ENCODE assay signal across 11 mouse cellular contexts in the genomic region with DNA sequence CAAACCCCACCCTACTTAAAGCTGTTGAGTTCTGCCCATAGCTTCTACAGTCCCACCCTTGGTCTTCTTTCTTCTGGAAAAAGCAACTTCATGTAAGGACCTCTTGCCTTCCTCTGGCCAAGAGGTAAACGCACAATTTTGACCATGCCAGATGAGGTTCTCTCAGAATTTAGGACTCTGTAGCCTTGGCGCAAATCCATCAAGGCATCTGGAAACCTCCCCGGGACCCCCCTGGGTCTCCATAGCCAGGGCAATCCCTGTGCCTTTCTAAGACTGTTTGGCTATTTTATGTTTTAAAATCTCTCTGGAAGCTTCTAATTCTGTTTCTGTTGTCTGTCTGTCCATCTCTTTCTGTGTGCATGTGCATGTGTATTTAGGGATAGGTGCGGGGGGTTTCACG.
DNase-seq lines count a peak whose midpoint lies in the region; ATAC-seq and TF ChIP-seq lines count a peak whose summit lies in the region.
"Had no signal": no experiment of that assay in that cellular context is flagged by ENCODE, and none has a peak within 500 bp of the region (broad histone marks: within the 10 kb centered on the region; RNA-seq: fewer than 3 reads in every experiment).

No protein-coding gene starts in this region.

- H3K4me3 ChIP-seq in forebrain, embryonic 13.5 days: no peak overlapping the region
- H3K4me3 ChIP-seq in forebrain, postnatal 0 days (ENCODE audit: low read depth, low read length): no peak overlapping the region
- no peak overlapping the region for H3K4me3 ChIP-seq in lung, embryonic 14.5 days (ENCODE audit: low read depth, low read length)
- H3K4me3 ChIP-seq in hindbrain, embryonic 14.5 days (replicated peaks; ENCODE audit: low read length): no peak overlapping the region
- no peak overlapping the region for H3K4me3 ChIP-seq in stomach, embryonic 16.5 days (replicated peaks; ENCODE audit: low read length)

- no peak for ATAC-seq in forebrain, embryonic 13.5 days
- ATAC-seq in forebrain, postnatal 0 days: no peak
- ATAC-seq in lung, embryonic 14.5 days (ENCODE audit: insufficient read depth): no peak
- no peak for ATAC-seq in hindbrain, embryonic 14.5 days (ENCODE audit: low FRiP score)
- no peak for ATAC-seq in stomach, embryonic 16.5 days (ENCODE audit: insufficient read depth, low FRiP score)

- TF ChIP-seq CTCF in forebrain, postnatal 0 days (IDR thresholded peaks at IDR 0.05; ENCODE audit: low read depth): no peak
- no peak for TF ChIP-seq CTCF in lung, embryonic 14.5 days (IDR thresholded peaks at IDR 0.05; ENCODE audit: low read depth)

- H3K9ac ChIP-seq in forebrain, embryonic 13.5 days: no peak overlapping the region
- H3K9ac ChIP-seq in forebrain, postnatal 0 days: no peak overlapping the region
- no peak overlapping the region for H3K9ac ChIP-seq in lung, embryonic 14.5 days
- no peak overlapping the region for H3K9ac ChIP-seq in hindbrain, embryonic 14.5 days
- no peak overlapping the region for H3K9ac ChIP-seq in stomach, embryonic 16.5 days (ENCODE audit: low read length)

- H3K4me1 ChIP-seq in forebrain, embryonic 13.5 days: peaks cover 21% of the 10 kb centered on the region
- no peaks in the 10 kb centered on the region for H3K4me1 ChIP-seq in forebrain, postnatal 0 days (ENCODE audit: insufficient read depth)
- H3K4me1 ChIP-seq in lung, embryonic 14.5 days (ENCODE audit: insufficient read depth): peaks cover 16% of the 10 kb centered on the region; the same call in 1 of the 2 replicates
- peaks cover 7% of the 10 kb centered on the region; the same call in 1 of the 2 replicates for H3K4me1 ChIP-seq in hindbrain, embryonic 14.5 days (replicated peaks; ENCODE audit: control insufficient read depth, insufficient read depth, low read length)
- H3K4me1 ChIP-seq in stomach, embryonic 16.5 days (ENCODE audit: control insufficient read depth, insufficient read depth, low read length): peaks cover 18% of the 10 kb centered on the region

- no peaks in the 10 kb centered on the region for H3K36me3 ChIP-seq in forebrain, embryonic 13.5 days (ENCODE audit: poor library complexity, severe bottlenecking)
- no peaks in the 10 kb centered on the region for H3K36me3 ChIP-seq in forebrain, postnatal 0 days (ENCODE audit: insufficient read depth)
- no peaks in the 10 kb centered on the region for H3K36me3 ChIP-seq in lung, embryonic 14.5 days (ENCODE audit: insufficient read depth)
- H3K36me3 ChIP-seq in hindbrain, embryonic 14.5 days (replicated peaks; ENCODE audit: control insufficient read depth, insufficient read depth): no peaks in the 10 kb centered on the region
- H3K36me3 ChIP-seq in stomach, embryonic 16.5 days (ENCODE audit: control insufficient read depth, insufficient read depth, low read length): no peaks in the 10 kb centered on the region

- no peaks in the 10 kb centered on the region for H3K27me3 ChIP-seq in forebrain, embryonic 13.5 days
- H3K27me3 ChIP-seq in forebrain, postnatal 0 days (ENCODE audit: insufficient read depth, low read length): no peaks in the 10 kb centered on the region
- H3K27me3 ChIP-seq in lung, embryonic 14.5 days (ENCODE audit: insufficient read depth, low read length): no peaks in the 10 kb centered on the region
- no peaks in the 10 kb centered on the region; the same call in 1 of the 2 replicates for H3K27me3 ChIP-seq in hindbrain, embryonic 14.5 days (ENCODE audit: control insufficient read depth, insufficient read depth, low read length)
- no peaks in the 10 kb centered on the region; the same call in 1 of the 2 replicates for H3K27me3 ChIP-seq in stomach, embryonic 16.5 days (ENCODE audit: control insufficient read depth, insufficient read depth, low read length)

- H3K27ac ChIP-seq in forebrain, embryonic 13.5 days: peak overlapping the region; percentile 44; the same call in 1 of the 2 replicates
- H3K27ac ChIP-seq in forebrain, postnatal 0 days (ENCODE audit: low read depth, low read length): no peak overlapping the region
- H3K27ac ChIP-seq in lung, embryonic 14.5 days (ENCODE audit: low read depth): peak overlapping the region; percentile 61
- H3K27ac ChIP-seq in hindbrain, embryonic 14.5 days: peak overlapping the region; percentile 20; the same call in 1 of the 2 replicates
- H3K27ac ChIP-seq in stomach, embryonic 16.5 days (ENCODE audit: low read length): peak overlapping the region; percentile 70; the same call in 1 of the 2 replicates

- WGBS in forebrain, embryonic 13.5 days: 62% methylated on average over 5 of the region's 5 CpGs
- 59% methylated on average over 5 of the region's 5 CpGs for WGBS in forebrain, postnatal 0 days
- 74% methylated on average over 5 of the region's 5 CpGs for WGBS in lung, embryonic 14.5 days
- WGBS in hindbrain, embryonic 14.5 days: 74% methylated on average over 5 of the region's 5 CpGs
- WGBS in stomach, embryonic 16.5 days: 67% methylated on average over 5 of the region's 5 CpGs

- H3K9me3 ChIP-seq in forebrain, embryonic 13.5 days (replicated peaks): no peaks in the 10 kb centered on the region
- H3K9me3 ChIP-seq in forebrain, postnatal 0 days (ENCODE audit: low read length): no peaks in the 10 kb centered on the region
- no peaks in the 10 kb centered on the region for H3K9me3 ChIP-seq in lung, embryonic 14.5 days (ENCODE audit: low read depth, low read length)
- H3K9me3 ChIP-seq in hindbrain, embryonic 14.5 days (ENCODE audit: control insufficient read depth, low read length): no peaks in the 10 kb centered on the region
- H3K9me3 ChIP-seq in stomach, embryonic 16.5 days (replicated peaks; ENCODE audit: control insufficient read depth, low read length): no peaks in the 10 kb centered on the region

- no peak overlapping the region for H3K4me2 ChIP-seq in forebrain, embryonic 13.5 days
- no peak overlapping the region for H3K4me2 ChIP-seq in forebrain, postnatal 0 days (ENCODE audit: low read depth)
- no peak overlapping the region for H3K4me2 ChIP-seq in lung, embryonic 14.5 days
- H3K4me2 ChIP-seq in hindbrain, embryonic 14.5 days (replicated peaks): no peak overlapping the region
- no peak overlapping the region for H3K4me2 ChIP-seq in stomach, embryonic 16.5 days (ENCODE audit: low read depth, low read length)

- DNase-seq in forebrain, postnatal 0 days: no peak
- DNase-seq in lung, embryonic 14.5 days: no peak
- DNase-seq in lung, postnatal 36 days: no peak
- DNase-seq in hindbrain, embryonic 14.5 days (ENCODE audit: low spot score): no peak
- DNase-seq in cerebellum, adult 9-11 months: no peak
- no peak for DNase-seq in kidney, postnatal 14 days
- DNase-seq: cerebellum, adult 9-10 months; gastrocnemius, postnatal 36 days; kidney, postnatal 10 days had no signal
